Mouse (Mus musculus) cerebellum, adult 2 months (tissue): ENCODE data around the gene Kdm2a. TPM values are rescaled to one million over a fixed set of nuclear protein-coding genes. Genes with fewer than 3 reads are reported as not detected.
A peak's percentile ranks its signal among the peaks of the same experiment; 100 is the strongest.
"Not testable (repeated sequence)": the region's sequence is repeated elsewhere in the genome, so short reads cannot be mapped to it uniquely, and the experiment has no call there.

Source experiments
- DNase-seq, 2 experiments: peaks; one replicate each; pipeline ENCODE4 v3.0.0; 2021
- H3K27ac ChIP-seq: fragments of 200-500 bp; 2 replicates; pipeline ENCODE4 v1.5.1; 2012; ENCODE audit warnings: low read length, control low read depth, inconsistent platforms; ENCODE audit not compliant: insufficient read depth
- H3K27me3 ChIP-seq: fragments of 200-500 bp; 2 replicates; pipeline ENCODE4 v1.6.1; 2012; ENCODE audit warnings: inconsistent platforms, mild to moderate bottlenecking, low read length, moderate library complexity; ENCODE audit not compliant: control insufficient read depth, insufficient read depth
- H3K4me1 ChIP-seq: fragments of 200-500 bp; 2 replicates; pipeline ENCODE4 v1.6.1; 2011; ENCODE audit warnings: low read length; ENCODE audit not compliant: control insufficient read depth, insufficient read depth
- H3K4me3 ChIP-seq: fragments of 200-500 bp; replicated peaks from 2 replicates; pipeline ENCODE3; 2011; ENCODE audit warnings: mild to moderate bottlenecking, low read depth, low read length, control low read depth; ENCODE audit not compliant: insufficient read depth
- CTCF ChIP-seq: fragments of 200-500 bp; IDR thresholded peaks from 2 replicates; pipeline ENCODE4 v1.5.1; 2011; ENCODE audit warnings: low read depth, mild to moderate bottlenecking, control low read depth, low read length, moderate library complexity, borderline replicate concordance; ENCODE audit not compliant: insufficient read depth
- POLR2A ChIP-seq: fragments of 200-500 bp; IDR thresholded peaks from 2 replicates; pipeline ENCODE4 v1.6.1; 2011; ENCODE audit warnings: low read length, control low read depth, borderline replicate concordance; ENCODE audit not compliant: insufficient read depth
- WGBS: fragments of 180-500 bp; shearing (Covaris S2); methylation state at CpG from one replicate; pipeline ENCODE4 v1.1.7; 2018; 5-methylcytosine and 5-hydroxymethylcytosine counted together
- polyA plus RNA-seq: library from polyadenylated mRNA; depleted of rRNA; stranded (reverse); fragments of >200 nt; gene quantifications from 2 replicates; pipeline ENCODE4 v1.2.3, GENCODE M21; 2012

Gene Kdm2a
- polyA plus RNA-seq, 1 experiment: 87.1 TPM

DNA sequence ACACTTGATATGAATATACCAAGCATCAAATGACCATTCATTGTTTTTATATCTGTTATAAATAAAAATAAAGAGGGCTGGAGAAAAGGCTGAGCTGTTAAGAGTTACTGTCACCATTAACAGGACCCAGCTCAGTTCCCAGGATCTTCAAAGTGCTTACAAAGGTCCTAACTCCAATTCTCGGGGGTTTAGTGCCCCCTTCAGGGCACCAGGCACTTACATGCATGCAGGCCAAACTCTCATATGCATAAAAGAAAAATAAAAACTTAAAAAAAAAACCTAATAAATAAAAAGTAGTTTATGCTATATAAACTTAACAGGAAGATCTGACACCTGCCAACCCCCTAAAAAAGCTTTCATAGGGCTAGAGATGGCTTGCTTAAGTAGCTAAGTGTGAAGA, 13.8 kb downstream of the Kdm2a start:
- DNase-seq: no peak
- Histone ChIP-seq H3K4me3 (no peak overlapping the region), H3K27ac (no peak overlapping the region), H3K4me1 (no peaks in the 10 kb centered on the region; the same call in 1 of the 2 replicates), H3K27me3 (no peaks in the 10 kb centered on the region)
- no peak for TF ChIP-seq POLR2A
- TF ChIP-seq CTCF: no peak
- WGBS: 26% methylated on average over 1 of the region's 1 CpGs

DNA sequence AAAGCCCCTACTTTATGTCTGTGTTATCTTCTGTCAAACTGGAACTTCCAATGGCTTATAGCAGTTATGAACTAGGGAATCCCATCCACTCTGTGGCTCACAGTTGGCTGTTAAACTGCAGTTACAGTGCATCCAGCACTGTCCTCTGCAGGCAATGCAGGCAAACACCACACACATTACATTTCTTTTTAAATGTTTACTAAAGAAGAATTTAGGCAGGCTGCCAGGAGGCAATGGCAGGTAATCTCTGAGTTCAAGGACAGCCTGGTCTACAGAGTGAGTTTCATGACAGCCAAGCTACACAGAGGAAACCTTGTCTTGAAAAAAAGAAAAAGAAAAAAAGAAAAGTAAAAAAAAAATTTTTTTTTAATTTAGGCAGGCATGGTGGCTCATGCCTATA, 14.8 kb downstream of the Kdm2a start:
- no peak for TF ChIP-seq CTCF
- no peak for TF ChIP-seq POLR2A
- Histone ChIP-seq H3K27ac (no peak overlapping the region), H3K27me3 (no peaks in the 10 kb centered on the region), H3K4me1 (no peaks in the 10 kb centered on the region; the same call in 1 of the 2 replicates), H3K4me3 (no peak overlapping the region)
- DNase-seq: no peak

DNA sequence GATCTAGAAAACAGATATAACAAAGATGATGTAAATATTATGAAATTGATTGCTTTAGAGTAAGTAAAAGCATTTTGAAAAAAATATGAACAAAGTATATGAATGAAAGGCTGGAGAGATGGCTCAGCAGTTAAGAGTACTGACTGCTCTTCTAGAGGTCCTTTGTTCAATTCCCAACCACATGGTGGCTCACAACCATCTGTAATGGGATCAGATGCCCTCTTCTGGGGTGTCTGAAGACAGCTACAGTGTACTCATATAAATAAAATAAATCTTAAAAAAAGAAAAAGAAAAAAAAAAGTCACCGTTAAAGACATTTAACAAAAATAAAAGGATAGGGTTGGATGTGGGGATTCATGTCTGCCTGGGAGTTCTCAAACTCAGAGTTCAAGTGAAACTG, 15.8 kb downstream of the Kdm2a start:
- not testable (repeated sequence) for H3K27ac ChIP-seq, DNase-seq, H3K4me3 ChIP-seq, H3K4me1 ChIP-seq, H3K27me3 ChIP-seq
- 81% methylated on average over 1 of the region's 1 CpGs for WGBS

DNA sequence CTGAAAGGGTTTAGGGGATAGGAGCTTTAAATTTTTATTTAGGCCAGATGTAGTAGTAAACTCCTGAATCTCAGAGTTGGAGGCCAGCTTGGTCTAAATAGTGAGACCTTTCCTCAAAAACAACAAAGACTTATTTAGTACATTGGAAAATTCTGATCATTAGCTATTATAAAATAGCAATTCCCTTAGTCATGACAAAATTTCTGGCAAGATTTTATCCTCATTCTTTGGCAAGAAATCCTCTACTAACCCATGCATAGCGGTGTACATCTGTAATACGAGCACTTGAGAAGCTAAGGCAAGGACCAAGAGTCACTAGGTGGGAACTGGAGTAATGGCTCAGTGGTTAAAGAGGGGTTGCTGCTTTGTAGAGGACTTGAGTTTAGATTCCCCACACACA, 27.4 kb downstream of the Kdm2a start:
- TF ChIP-seq POLR2A: no peak
- TF ChIP-seq CTCF: no peak
- H3K27ac ChIP-seq: no peak overlapping the region
- WGBS: 29% methylated on average over 2 of the region's 2 CpGs
- no peaks in the 10 kb centered on the region for H3K27me3 ChIP-seq
- DNase-seq: no peak
- H3K4me3 ChIP-seq: no peak overlapping the region
- H3K4me1 ChIP-seq: no peaks in the 10 kb centered on the region

DNA sequence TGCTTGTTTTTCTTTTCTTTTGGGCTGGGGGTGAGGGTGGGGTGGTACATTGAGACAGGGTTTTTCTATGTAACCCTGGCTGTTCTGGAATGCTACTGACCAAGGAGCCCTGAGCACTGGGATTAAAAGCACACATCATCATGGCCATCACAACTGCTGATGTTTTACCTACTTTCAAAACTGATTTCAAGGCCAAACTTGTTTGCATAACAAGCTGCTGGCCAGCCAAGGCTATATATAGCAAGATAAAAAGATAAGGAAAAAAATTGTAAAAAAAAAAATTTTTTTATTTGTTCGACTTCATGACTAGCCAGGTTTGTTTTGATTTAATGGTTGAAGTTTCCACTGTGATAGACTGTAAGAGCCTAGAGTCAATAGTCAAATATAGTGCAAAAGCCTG, 27.8 kb downstream of the Kdm2a start:
- Histone ChIP-seq H3K4me3 (no peak overlapping the region), H3K27ac (no peak overlapping the region), H3K4me1 (no peaks in the 10 kb centered on the region), H3K27me3 (no peaks in the 10 kb centered on the region)
- 79% methylated on average over 1 of the region's 1 CpGs for WGBS
- TF ChIP-seq CTCF (no peak), POLR2A (no peak)
- DNase-seq: no peak

DNA sequence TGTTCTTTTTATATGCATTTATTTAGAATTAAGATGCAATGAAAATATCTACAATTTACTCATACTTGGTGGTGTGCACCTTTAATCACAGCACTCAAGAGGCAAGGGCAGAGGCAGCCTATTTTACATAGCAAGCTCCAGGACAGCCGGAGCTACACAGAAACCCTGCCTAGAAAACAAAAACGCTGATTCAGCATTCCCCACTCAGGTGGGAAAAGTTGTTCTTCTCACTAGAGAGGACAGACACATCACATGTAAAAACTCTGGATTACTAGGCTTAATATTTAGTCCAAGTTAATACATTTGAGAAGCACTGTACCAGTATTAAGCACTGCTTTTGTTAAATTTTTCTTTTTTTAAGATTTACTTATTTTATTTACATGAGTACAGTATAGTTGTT, 48.6 kb downstream of the Kdm2a start:
- Histone ChIP-seq H3K27me3 (no peaks in the 10 kb centered on the region; the same call in 1 of the 2 replicates), H3K27ac (no peak overlapping the region), H3K4me1 (no peaks in the 10 kb centered on the region), H3K4me3 (no peak overlapping the region)
- no peak for DNase-seq
- WGBS: 87% methylated on average over 2 of the region's 2 CpGs
- TF ChIP-seq POLR2A (no peak), CTCF (no peak)

DNA sequence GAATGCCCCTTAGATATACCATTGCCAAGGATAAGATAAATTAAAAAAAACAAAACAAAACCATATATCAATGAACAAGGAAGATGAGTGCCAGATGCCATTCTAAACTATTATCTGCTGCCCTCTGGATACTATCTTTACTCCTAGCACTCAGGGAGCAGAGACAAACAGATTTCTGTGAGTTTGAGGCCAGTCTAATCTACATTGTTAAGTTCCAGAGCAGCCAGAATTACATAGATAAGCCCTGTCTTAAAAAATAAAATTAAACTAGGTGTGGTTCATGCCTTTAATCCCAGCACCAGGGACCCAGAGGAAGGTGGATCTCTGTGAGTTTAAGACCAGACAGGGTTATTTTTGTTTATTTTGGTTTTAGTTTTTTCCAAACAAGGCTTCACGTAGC, 51.6 kb downstream of the Kdm2a start:
- no peak for TF ChIP-seq CTCF
- no peak for TF ChIP-seq POLR2A
- 100% methylated on average over 1 of the region's 1 CpGs for WGBS
- no peak for DNase-seq
- no peak overlapping the region for H3K27ac ChIP-seq
- no peak overlapping the region for H3K4me3 ChIP-seq
- no peaks in the 10 kb centered on the region for H3K4me1 ChIP-seq
- H3K27me3 ChIP-seq: no peaks in the 10 kb centered on the region; the same call in 1 of the 2 replicates

DNA sequence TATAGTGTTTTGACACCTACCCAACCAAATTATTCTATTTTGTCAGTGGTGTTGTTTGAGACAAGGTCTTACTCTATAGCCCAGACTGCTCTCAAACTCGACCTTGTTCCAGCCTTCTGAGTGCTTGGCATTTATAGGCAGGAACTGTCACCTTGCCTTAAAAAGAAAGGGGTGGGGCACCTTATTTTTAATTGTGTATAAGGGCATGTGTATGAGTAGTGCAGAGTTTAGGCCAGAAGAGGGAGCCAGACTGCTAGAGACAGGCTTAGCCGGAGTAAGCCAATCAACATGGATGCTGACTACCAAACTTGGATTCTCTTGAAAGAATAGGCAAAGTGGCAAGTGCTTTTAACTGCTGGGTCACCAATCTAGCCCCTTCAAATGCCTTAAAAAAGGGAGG, 59.9 kb downstream of the Kdm2a start:
- Histone ChIP-seq H3K4me3 (no peak overlapping the region), H3K27me3 (no peaks in the 10 kb centered on the region), H3K27ac (no peak overlapping the region), H3K4me1 (peaks cover 6% of the 10 kb centered on the region; the same call in 1 of the 2 replicates)
- 8% methylated on average over 2 of the region's 2 CpGs for WGBS
- TF ChIP-seq POLR2A (no peak), CTCF (peak; percentile 65)
- peak in 1 of 2 experiments; percentile 58 for DNase-seq

DNA sequence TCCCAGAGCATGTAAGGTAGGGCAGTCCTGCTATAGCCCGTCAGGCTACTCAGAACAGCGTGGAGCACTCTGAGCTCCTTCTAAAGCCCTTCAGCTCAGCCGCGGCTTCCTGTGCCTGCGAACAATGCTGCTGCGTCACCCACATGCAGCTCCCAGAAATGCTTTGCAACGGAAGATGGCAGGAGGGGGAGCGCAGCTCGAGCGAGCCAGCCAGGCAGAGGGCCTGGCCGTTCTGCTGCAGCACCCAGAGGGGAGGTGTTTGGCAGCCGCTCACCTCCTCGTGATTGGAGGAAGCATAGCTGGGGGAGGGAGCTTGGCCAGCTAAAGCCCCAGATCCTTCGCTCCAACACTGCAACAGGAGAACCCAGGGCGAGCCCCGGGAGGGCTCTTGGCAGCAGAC, 64.3 kb downstream of the Kdm2a start:
- peak overlapping the region; percentile 77 for H3K4me3 ChIP-seq
- TF ChIP-seq CTCF (no peak), POLR2A (peak; percentile 82)
- peak; percentile 94 to 97 for DNase-seq
- WGBS: under 1% methylated on average over 16 of the region's 16 CpGs
- H3K27me3 ChIP-seq: no peaks in the 10 kb centered on the region
- peaks cover 9% of the 10 kb centered on the region; the same call in 1 of the 2 replicates for H3K4me1 ChIP-seq
- H3K27ac ChIP-seq: peak overlapping the region; percentile 79
